Mouse (Mus musculus): ENCODE data around the gene Pdzd3.

The Pdzd3 gene

GRCm38 (mm10) chr9:44200458-44200857, 50.8 kb downstream of the Pdzd3 start:
- no peak for DNase-seq (ENCODE audit: low read depth, low spot score)

GRCm38 (mm10) chr9:44199580-44199979, 51.7 kb downstream of the Pdzd3 start:
- DNase-seq (ENCODE audit: low read depth, low spot score), result no peak

- no peak for DNase-seq (ENCODE audit: low read depth, low spot score)
These were observed 52.1 kb downstream of the Pdzd3 start for GRCm38 (mm10) chr9:44199166-44199565.

Data from ZHBTc4 (cell line).